Mouse (Mus musculus) c-Kit-positive CD71-positive TER-119-positive erythroid progenitor cells, embryonic 14.5 days (primary cell): ENCODE measurements around the gene Lingo1.

Source experiments
- DNase-seq: peaks from one replicate; pipeline ENCODE4 v3.0.0-alpha.2; 2013; ENCODE audit warnings: low spot score

Gene Lingo1

GRCm38 (mm10) chr9:56635121-56635497, 161.2 kb downstream of the Lingo1 start:
- DNase-seq: no peak

- DNase-seq: no peak
These were observed 161.7 kb downstream of the Lingo1 start for GRCm38 (mm10) chr9:56634406-56635120.

- DNase-seq: no peak
These were observed 162.6 kb downstream of the Lingo1 start for GRCm38 (mm10) chr9:56633449-56634225.

- no peak for DNase-seq
These were observed 165.3 kb downstream of the Lingo1 start for GRCm38 (mm10) chr9:56630945-56631344.

- no peak for DNase-seq
These were observed 166.4 kb downstream of the Lingo1 start for GRCm38 (mm10) chr9:56629674-56630397.

GRCm38 (mm10) chr9:56627295-56627694, 169.0 kb downstream of the Lingo1 start:
- no peak for DNase-seq

GRCm38 (mm10) chr9:56624923-56625322, 171.3 kb downstream of the Lingo1 start:
- no peak for DNase-seq

GRCm38 (mm10) chr9:56623361-56623760, 172.9 kb downstream of the Lingo1 start:
- DNase-seq: no peak

- DNase-seq: no peak
These were observed 173.5 kb downstream of the Lingo1 start for GRCm38 (mm10) chr9:56622761-56623160.

- DNase-seq: no peak
These were observed 175.5 kb downstream of the Lingo1 start for GRCm38 (mm10) chr9:56620512-56621371.

- DNase-seq: no peak
These were observed 176.6 kb downstream of the Lingo1 start for GRCm38 (mm10) chr9:56619715-56620114.

- DNase-seq: no peak
These were observed 177.6 kb downstream of the Lingo1 start for GRCm38 (mm10) chr9:56618660-56619059.

- DNase-seq: no peak
These were observed 180.2 kb downstream of the Lingo1 start for GRCm38 (mm10) chr9:56616061-56616460.

- DNase-seq: no peak
These were observed 183.5 kb downstream of the Lingo1 start for GRCm38 (mm10) chr9:56612798-56613183.

GRCm38 (mm10) chr9:56611912-56612797, 184.1 kb downstream of the Lingo1 start:
- DNase-seq: no peak

GRCm38 (mm10) chr9:56610955-56611354, 185.3 kb downstream of the Lingo1 start:
- no peak for DNase-seq

GRCm38 (mm10) chr9:56610466-56610865, 185.8 kb downstream of the Lingo1 start:
- no peak for DNase-seq

- DNase-seq: no peak
These were observed 186.8 kb downstream of the Lingo1 start for GRCm38 (mm10) chr9:56609486-56609885.

GRCm38 (mm10) chr9:56608691-56609351, 187.4 kb downstream of the Lingo1 start:
- DNase-seq: no peak

- peak; percentile 5 for DNase-seq
These were observed 190.1 kb downstream of the Lingo1 start for GRCm38 (mm10) chr9:56606082-56606740.
